ENCODE assay signal across 24 mouse cellular contexts in the genomic region with DNA sequence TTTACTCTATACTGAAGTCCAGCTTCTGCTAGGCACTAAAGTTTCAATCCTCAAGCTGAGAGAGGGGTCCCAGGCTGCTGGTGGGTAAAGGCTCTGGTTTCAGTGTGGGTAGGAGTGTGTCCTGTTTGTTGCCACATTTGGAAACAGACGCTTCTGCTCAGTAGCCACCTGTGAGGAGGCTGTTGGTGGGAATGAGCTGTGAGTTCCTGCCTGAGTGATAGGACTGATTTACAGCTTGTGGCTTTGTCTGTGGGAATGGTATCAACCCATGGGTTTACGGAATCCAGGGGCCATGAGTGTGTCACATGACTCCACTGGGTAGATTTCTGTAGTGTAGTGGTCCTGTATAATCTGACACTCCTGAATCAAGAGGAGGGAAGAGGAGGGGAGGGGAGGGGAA.
"Had no signal": no experiment of that assay in that cellular context is flagged by ENCODE, and none has a peak within 500 bp of the region (broad histone marks: within the 10 kb centered on the region; RNA-seq: fewer than 3 reads in every experiment).

No protein-coding gene starts in this region.

- H3K27me3 ChIP-seq: heart, embryonic 13.5 days; heart, embryonic 15.5 days; hindbrain, embryonic 13.5 days; hindbrain, embryonic 15.5 days; kidney, embryonic 15.5 days; limb, embryonic 13.5 days; limb, embryonic 15.5 days; liver, embryonic 12.5 days had no signal

- H3K36me3 ChIP-seq: heart, embryonic 10.5 days; heart, embryonic 13.5 days; heart, embryonic 15.5 days; hindbrain, embryonic 13.5 days; hindbrain, embryonic 15.5 days; kidney, embryonic 15.5 days; limb, embryonic 13.5 days; limb, embryonic 15.5 days; liver, embryonic 12.5 days had no signal

- DNase-seq: gastrocnemius, adult 2 months; gastrocnemius, postnatal 10 days; gastrocnemius, postnatal 25 days; heart, adult 18-20 months; heart, postnatal 4 days; kidney, adult 11 months; kidney, adult 2 months; kidney, adult 9 months; kidney, postnatal 14 days; kidney, postnatal 36 days; layer of hippocampus, adult 9-11 months; layer of hippocampus, postnatal 36 days; left cerebral cortex, postnatal 4 days had no signal

- ATAC-seq: hindbrain, postnatal 0 days; intestine, embryonic 16.5 days; liver, embryonic 12.5 days had no signal
